Mouse (Mus musculus): Measurements from ENCODE around the gene Poldip2. TPM values are rescaled to one million over a fixed set of nuclear protein-coding genes. Genes with fewer than 3 reads are reported as not detected.

Gene Poldip2
- total RNA-seq, 1 experiment, result 88.3 TPM

DNA sequence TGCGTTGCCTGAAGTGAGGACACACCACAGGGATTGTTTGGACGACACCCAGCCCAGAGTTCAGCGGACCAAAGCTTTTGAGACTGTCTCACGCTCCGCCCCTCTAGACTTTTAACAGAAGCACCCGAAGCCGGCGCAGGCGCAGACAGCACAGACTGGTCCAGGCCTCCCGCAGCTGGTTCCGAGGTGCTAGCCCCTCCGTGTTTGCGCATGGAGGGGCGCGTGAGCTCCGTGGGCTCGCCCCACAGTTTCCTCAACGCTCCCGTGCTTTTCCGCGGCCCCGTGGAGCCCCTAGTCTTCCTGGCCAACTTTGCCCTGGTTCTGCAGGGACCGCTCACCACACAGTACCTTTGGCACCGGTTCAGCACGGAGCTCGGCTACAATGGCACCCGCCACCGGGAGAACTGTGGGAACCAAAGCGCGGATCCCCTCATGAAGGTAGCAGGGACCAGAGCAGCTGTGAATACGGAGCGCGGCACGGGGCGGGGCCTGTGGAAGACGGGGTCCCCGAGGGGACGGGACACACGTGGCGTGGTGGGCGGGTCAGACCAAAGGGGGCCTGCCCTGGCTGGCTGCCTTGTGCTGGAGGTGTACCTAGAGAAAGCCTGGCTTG is 46.3 kb upstream of the Poldip2 start, which contains the start of gene Slc46a1:
Slc46a1 (plus strand) TSS at position 130 of the 613 bp plus-strand sequence.
- TF ChIP-seq MAFK (IDR thresholded peaks at IDR 0.05; ENCODE audit: insufficient read depth, low read depth, low read length) (no peak), ZC3H11A (IDR thresholded peaks at IDR 0.05; ENCODE audit: borderline replicate concordance, low read depth, low read length) (no peak), HCFC1 (IDR thresholded peaks at IDR 0.05; ENCODE audit: borderline replicate concordance, insufficient read depth, low read length) (no peak), ZNF384 (IDR thresholded peaks at IDR 0.05; ENCODE audit: low read depth, low read length) (no peak), CHD2 (IDR thresholded peaks at IDR 0.05; ENCODE audit: low read depth, low read length) (no peak)
- Histone ChIP-seq H3K4me1 (ENCODE audit: control insufficient read depth in 2 of 2, insufficient read depth in 2 of 2, low read length in 2 of 2, poor library complexity in 1 of 2) (peaks cover 0 to 20% of the 10 kb centered on the region in 2 experiments; a peak in 2 of 4 replicates), H3K4me3 (ENCODE audit: insufficient read depth in 1 of 2, low read depth in 1 of 2, low read length in 2 of 2, poor library complexity in 1 of 2, severe bottlenecking in 1 of 2) (peak within 1 kb of the TSS; percentile 89 to 92), H3K27ac (ENCODE audit: insufficient read depth, low read depth, low read length, poor library complexity, severe bottlenecking) (peak within 1 kb of the TSS; percentile 28), H3K9ac (ENCODE audit: insufficient read depth, low read depth, low read length, poor library complexity, severe bottlenecking) (peak within 1 kb of the TSS; percentile 89), H3K9me3 (ENCODE audit: control insufficient read depth, insufficient read depth, low read depth, low read length) (no peaks in the 10 kb centered on the region), H3K36me3 (ENCODE audit: control insufficient read depth, insufficient read depth, low read length, poor library complexity, severe bottlenecking) (no peaks in the 10 kb centered on the region)
- peak; percentile 77 for DNase-seq (ENCODE audit: low read depth, low spot score)
- in situ Hi-C loops (cut with MboI; ENCODE audit: low sequenced_read_pairs in 2 of 2, unreplicated experiment in 2 of 2), result no loop called here

DNA sequence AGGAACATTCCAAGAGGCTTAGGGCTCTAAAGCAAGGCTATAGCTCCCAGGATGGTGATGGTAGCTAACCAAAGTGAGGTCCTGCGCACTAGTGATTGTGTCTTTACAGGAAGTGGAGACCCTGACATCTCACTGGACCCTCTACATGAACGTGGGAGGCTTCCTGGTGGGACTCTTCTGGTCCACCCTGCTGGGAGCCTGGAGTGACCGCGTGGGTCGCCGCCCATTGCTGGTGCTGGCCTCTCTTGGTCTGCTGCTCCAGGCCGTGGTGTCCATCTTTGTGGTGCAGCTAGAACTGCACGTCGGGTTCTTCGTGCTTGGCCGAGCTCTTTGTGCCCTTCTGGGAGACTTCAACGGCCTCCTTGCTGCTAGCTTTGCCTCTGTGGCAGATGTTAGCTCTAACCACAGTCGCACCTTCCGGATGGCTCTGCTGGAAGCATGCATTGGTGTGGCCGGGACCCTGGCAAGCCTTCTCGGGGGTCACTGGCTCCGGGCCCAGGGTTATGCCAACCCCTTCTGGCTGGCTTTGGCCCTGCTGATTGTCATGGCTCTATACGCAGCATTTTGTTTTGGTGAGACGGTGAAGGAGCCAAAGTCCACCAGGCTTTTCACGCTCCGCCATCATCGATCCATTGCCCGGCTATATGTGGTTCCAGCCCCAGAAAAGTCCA is 45.6 kb upstream of the Poldip2 start:
- Histone ChIP-seq H3K9ac (ENCODE audit: insufficient read depth, low read depth, low read length, poor library complexity, severe bottlenecking) (peak overlapping the region; percentile 89; the same call in 1 of the 2 replicates), H3K9me3 (ENCODE audit: control insufficient read depth, insufficient read depth, low read depth, low read length) (no peaks in the 10 kb centered on the region), H3K4me1 (ENCODE audit: control insufficient read depth in 2 of 2, insufficient read depth in 2 of 2, low read length in 2 of 2, poor library complexity in 1 of 2) (peaks cover 0 to 20% of the 10 kb centered on the region in 2 experiments; a peak in 2 of 4 replicates), H3K4me3 (ENCODE audit: insufficient read depth in 1 of 2, low read depth in 1 of 2, low read length in 2 of 2, poor library complexity in 1 of 2, severe bottlenecking in 1 of 2) (peak overlapping the region; percentile 89 to 92), H3K27ac (ENCODE audit: insufficient read depth, low read depth, low read length, poor library complexity, severe bottlenecking) (no peak overlapping the region), H3K36me3 (ENCODE audit: control insufficient read depth, insufficient read depth, low read length, poor library complexity, severe bottlenecking) (no peaks in the 10 kb centered on the region)
- no peak for DNase-seq (ENCODE audit: low read depth, low spot score)
- in situ Hi-C loops (cut with MboI; ENCODE audit: low sequenced_read_pairs in 2 of 2, unreplicated experiment in 2 of 2), result no loop called here
- no peak for TF ChIP-seq HCFC1 (IDR thresholded peaks at IDR 0.05; ENCODE audit: borderline replicate concordance, insufficient read depth, low read length)
- no peak for TF ChIP-seq ZC3H11A (IDR thresholded peaks at IDR 0.05; ENCODE audit: borderline replicate concordance, low read depth, low read length)
- TF ChIP-seq ZNF384 (IDR thresholded peaks at IDR 0.05; ENCODE audit: low read depth, low read length), result no peak
- TF ChIP-seq MAFK (IDR thresholded peaks at IDR 0.05; ENCODE audit: insufficient read depth, low read depth, low read length), result no peak
- TF ChIP-seq CHD2 (IDR thresholded peaks at IDR 0.05; ENCODE audit: low read depth, low read length), result no peak

DNA sequence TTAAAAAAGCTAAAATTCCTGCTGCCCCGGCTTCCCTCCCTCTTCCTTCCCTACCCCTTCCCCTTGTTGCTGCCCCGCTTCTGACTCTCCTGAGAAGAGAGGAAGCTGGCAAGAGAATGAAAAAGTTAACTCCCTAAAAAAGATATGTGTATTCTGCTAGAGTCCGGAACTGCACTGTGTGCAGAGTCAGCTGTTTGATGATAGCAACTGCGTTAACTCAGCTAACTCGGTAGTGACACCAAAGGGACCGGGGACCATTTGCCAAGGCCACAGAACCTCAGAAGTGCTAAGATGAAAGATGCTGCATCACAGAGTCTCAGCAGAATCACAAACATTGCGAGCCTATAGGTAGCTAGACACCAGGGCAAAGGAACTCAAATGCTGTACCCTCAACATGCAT is 44.5 kb upstream of the Poldip2 start:
- no peak overlapping the region for H3K27ac ChIP-seq (ENCODE audit: insufficient read depth, low read depth, low read length, poor library complexity, severe bottlenecking)
- H3K4me3 ChIP-seq (ENCODE audit: insufficient read depth in 1 of 2, low read depth in 1 of 2, low read length in 2 of 2, poor library complexity in 1 of 2, severe bottlenecking in 1 of 2), result no peak overlapping the region
- in situ Hi-C loops (cut with MboI; ENCODE audit: low sequenced_read_pairs in 2 of 2, unreplicated experiment in 2 of 2), result no loop called here
- no peak for DNase-seq (ENCODE audit: low read depth, low spot score)
- H3K4me1 ChIP-seq (ENCODE audit: control insufficient read depth in 2 of 2, insufficient read depth in 2 of 2, low read length in 2 of 2, poor library complexity in 1 of 2), result peaks cover 0 to 20% of the 10 kb centered on the region in 2 experiments; a peak in 2 of 4 replicates
- no peaks in the 10 kb centered on the region for H3K36me3 ChIP-seq (ENCODE audit: control insufficient read depth, insufficient read depth, low read length, poor library complexity, severe bottlenecking)
- no peak overlapping the region for H3K9ac ChIP-seq (ENCODE audit: insufficient read depth, low read depth, low read length, poor library complexity, severe bottlenecking)
- TF ChIP-seq HCFC1 (IDR thresholded peaks at IDR 0.05; ENCODE audit: borderline replicate concordance, insufficient read depth, low read length) (no peak), MAFK (IDR thresholded peaks at IDR 0.05; ENCODE audit: insufficient read depth, low read depth, low read length) (no peak), ZNF384 (IDR thresholded peaks at IDR 0.05; ENCODE audit: low read depth, low read length) (no peak), ZC3H11A (IDR thresholded peaks at IDR 0.05; ENCODE audit: borderline replicate concordance, low read depth, low read length) (no peak), CHD2 (IDR thresholded peaks at IDR 0.05; ENCODE audit: low read depth, low read length) (no peak)
- no peaks in the 10 kb centered on the region for H3K9me3 ChIP-seq (ENCODE audit: control insufficient read depth, insufficient read depth, low read depth, low read length)

DNA sequence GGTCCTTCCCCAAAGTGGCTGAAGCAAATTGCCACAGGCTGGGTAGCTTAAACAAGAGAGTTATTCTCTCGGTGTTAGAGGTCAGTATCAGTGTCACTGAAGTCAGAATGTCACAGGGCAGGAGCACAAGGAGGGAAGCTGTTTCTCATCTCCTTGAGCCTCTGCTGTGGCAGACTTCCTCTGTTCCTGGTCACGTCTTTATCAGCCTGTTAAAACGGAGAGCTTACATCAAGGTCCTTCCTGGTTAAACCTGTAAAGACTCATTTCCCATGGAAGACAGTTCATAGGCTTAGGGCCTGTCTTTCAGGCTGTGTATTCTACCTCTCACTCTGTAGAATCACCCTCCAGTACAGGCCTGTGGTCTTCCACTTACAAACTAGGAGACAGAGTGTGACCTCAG is 44.1 kb upstream of the Poldip2 start:
- Histone ChIP-seq H3K36me3 (ENCODE audit: control insufficient read depth, insufficient read depth, low read length, poor library complexity, severe bottlenecking) (no peaks in the 10 kb centered on the region), H3K9me3 (ENCODE audit: control insufficient read depth, insufficient read depth, low read depth, low read length) (no peaks in the 10 kb centered on the region), H3K27ac (ENCODE audit: insufficient read depth, low read depth, low read length, poor library complexity, severe bottlenecking) (no peak overlapping the region), H3K4me1 (ENCODE audit: control insufficient read depth in 2 of 2, insufficient read depth in 2 of 2, low read length in 2 of 2, poor library complexity in 1 of 2) (peaks cover 0 to 20% of the 10 kb centered on the region in 2 experiments; a peak in 2 of 4 replicates), H3K4me3 (ENCODE audit: insufficient read depth in 1 of 2, low read depth in 1 of 2, low read length in 2 of 2, poor library complexity in 1 of 2, severe bottlenecking in 1 of 2) (no peak overlapping the region), H3K9ac (ENCODE audit: insufficient read depth, low read depth, low read length, poor library complexity, severe bottlenecking) (no peak overlapping the region)
- no peak for TF ChIP-seq MAFK (IDR thresholded peaks at IDR 0.05; ENCODE audit: insufficient read depth, low read depth, low read length)
- TF ChIP-seq CHD2 (IDR thresholded peaks at IDR 0.05; ENCODE audit: low read depth, low read length), result no peak
- TF ChIP-seq ZC3H11A (IDR thresholded peaks at IDR 0.05; ENCODE audit: borderline replicate concordance, low read depth, low read length), result no peak
- TF ChIP-seq HCFC1 (IDR thresholded peaks at IDR 0.05; ENCODE audit: borderline replicate concordance, insufficient read depth, low read length), result no peak
- no peak for TF ChIP-seq ZNF384 (IDR thresholded peaks at IDR 0.05; ENCODE audit: low read depth, low read length)
- no peak for DNase-seq (ENCODE audit: low read depth, low spot score)
- in situ Hi-C loops (cut with MboI; ENCODE audit: low sequenced_read_pairs in 2 of 2, unreplicated experiment in 2 of 2), result no loop called here

Data from ES-E14 (cell line).